Mouse (Mus musculus) limb, embryonic 11.5 days (tissue): Measurements from ENCODE around the gene Gm5965. TPM values are rescaled to one million over a fixed set of nuclear protein-coding genes. Genes with fewer than 3 reads are reported as not detected.

Experiments
- ATAC-seq: fragments of 200-750 bp; cut with Nextera tagmentation; 2 replicates; pipeline ENCODE4 v1.8.0; 2017; ENCODE audit warnings: low read depth; ENCODE audit not compliant: insufficient number of reproducible peaks, low FRiP score, low TSS enrichment
- DNase-seq: peaks from one replicate; pipeline ENCODE4 v3.0.0-alpha.2; 2015; ENCODE audit warnings: low spot score
- H3K27ac ChIP-seq: fragments of 300-500 bp; sonication (generic); replicated peaks from 2 replicates; pipeline ENCODE4 v1.5.1; 2014; ENCODE audit warnings: low read depth, mild to moderate bottlenecking, low read length
- H3K27me3 ChIP-seq: fragments of 300-500 bp; sonication (generic); 2 replicates; pipeline ENCODE4 v1.6.1; 2014; ENCODE audit warnings: mild to moderate bottlenecking, low read length, mixed read lengths; ENCODE audit not compliant: control insufficient read depth, insufficient read depth
- H3K36me3 ChIP-seq: fragments of 300-500 bp; sonication (generic); 2 replicates; pipeline ENCODE4 v1.6.1; 2014; ENCODE audit warnings: mild to moderate bottlenecking, low read length, moderate library complexity, mixed read lengths; ENCODE audit not compliant: control insufficient read depth, insufficient read depth
- H3K4me1 ChIP-seq: fragments of 300-500 bp; sonication (generic); 2 replicates; pipeline ENCODE4 v1.6.1; 2014; ENCODE audit warnings: low read length, mixed read lengths; ENCODE audit not compliant: control insufficient read depth, insufficient read depth
- H3K4me2 ChIP-seq: fragments of 300-500 bp; sonication (generic); 2 replicates; pipeline ENCODE4 v1.6.1; 2014; ENCODE audit warnings: low read depth, mild to moderate bottlenecking, moderate library complexity; ENCODE audit not compliant: severe bottlenecking
- H3K4me3 ChIP-seq: fragments of 300-500 bp; sonication (generic); 2 replicates; pipeline ENCODE4 v1.5.1; 2014; ENCODE audit warnings: low read depth, low read length
- H3K9ac ChIP-seq: fragments of 300-500 bp; sonication (generic); 2 replicates; pipeline ENCODE4 v1.6.1; 2014; ENCODE audit warnings: mild to moderate bottlenecking, low read length
- H3K9me3 ChIP-seq: fragments of 300-500 bp; sonication (generic); 2 replicates; pipeline ENCODE4 v1.6.1; 2016; ENCODE audit warnings: low read length; ENCODE audit not compliant: control insufficient read depth
- WGBS: fragments of 180-500 bp; shearing (Covaris S2); extraction: QIAGEN DNeasy Blood & Tissue Kit; methylation state at CpG from one replicate; pipeline ENCODE4 v1.1.7; 2014; 5-methylcytosine and 5-hydroxymethylcytosine counted together
- polyA plus RNA-seq: library from polyadenylated mRNA; unstranded; fragments of >200 nt; fragmentation: Nextera tagmentation; extraction: Ambion mirVana; gene quantifications from 2 replicates; pipeline ENCODE4 v1.2.1, GENCODE M21; 2014

The Gm5965 gene
- polyA plus RNA-seq, 1 experiment from 2014 or later, result not detected

- no peak overlapping the region for H3K4me3 ChIP-seq
- H3K4me2 ChIP-seq, result no peak overlapping the region
- no peaks in the 10 kb centered on the region for H3K27me3 ChIP-seq
- no peak overlapping the region for H3K9ac ChIP-seq
- H3K36me3 ChIP-seq, result no peaks in the 10 kb centered on the region
- H3K4me1 ChIP-seq, result no peaks in the 10 kb centered on the region
- no peaks in the 10 kb centered on the region for H3K9me3 ChIP-seq
- DNase-seq (no peak), ATAC-seq (no peak)
- H3K27ac ChIP-seq, result no peak overlapping the region
- 62% methylated on average over 2 of the region's 2 CpGs for WGBS
Measured at GRCm38 (mm10) chr16:88786786-88787185, 9.1 kb downstream of the Gm5965 start.

- ATAC-seq (no peak), DNase-seq (no peak)
- WGBS, result 72% methylated on average over 2 of the region's 2 CpGs
- Histone ChIP-seq H3K27ac (no peak within 1 kb of the TSS), H3K36me3 (no peaks in the 10 kb centered on the region), H3K9me3 (no peaks in the 10 kb centered on the region), H3K4me1 (no peaks in the 10 kb centered on the region), H3K27me3 (no peaks in the 10 kb centered on the region), H3K4me3 (no peak within 1 kb of the TSS), H3K4me2 (no peak within 1 kb of the TSS), H3K9ac (no peak within 1 kb of the TSS)
Measured at GRCm38 (mm10) chr16:88811827-88812226, 34.1 kb downstream of the Gm5965 start, which contains the start of gene Gm20741. Gm20741 (minus strand) TSS chr16:88812220.

DNA sequence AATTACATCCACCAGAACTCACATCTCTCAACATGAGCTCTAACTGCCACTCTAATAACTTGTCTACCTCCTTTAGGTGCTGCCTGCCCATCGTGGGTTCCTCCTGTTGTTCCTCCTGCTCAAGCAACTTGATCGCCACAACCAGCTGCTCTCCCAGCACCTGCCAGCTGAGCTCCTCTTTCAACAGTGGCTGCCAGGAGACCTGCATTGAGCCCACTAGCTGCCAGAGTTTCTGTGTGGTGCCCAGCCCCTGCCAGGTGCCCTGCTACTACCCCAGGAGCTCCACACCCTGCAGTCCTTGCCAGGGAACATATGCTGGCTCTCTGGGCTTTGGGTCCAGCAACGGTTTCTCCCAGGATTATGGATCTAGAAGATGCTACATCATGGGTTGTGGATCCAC is 42.4 kb downstream of the Gm5965 start, which contains the start of gene Krtap15:
Gene Krtap15 (plus strand): TSS at position 150 of the 400 bp plus-strand sequence.
- no peaks in the 10 kb centered on the region for H3K36me3 ChIP-seq
- DNase-seq (no peak), ATAC-seq (no peak)
- no peak within 1 kb of the TSS for H3K27ac ChIP-seq
- no peak within 1 kb of the TSS for H3K4me3 ChIP-seq
- no peaks in the 10 kb centered on the region for H3K4me1 ChIP-seq
- 88% methylated on average over 3 of the region's 3 CpGs for WGBS
- H3K9me3 ChIP-seq, result no peaks in the 10 kb centered on the region
- H3K27me3 ChIP-seq, result no peaks in the 10 kb centered on the region
- no peak within 1 kb of the TSS for H3K4me2 ChIP-seq
- no peak within 1 kb of the TSS for H3K9ac ChIP-seq

DNA sequence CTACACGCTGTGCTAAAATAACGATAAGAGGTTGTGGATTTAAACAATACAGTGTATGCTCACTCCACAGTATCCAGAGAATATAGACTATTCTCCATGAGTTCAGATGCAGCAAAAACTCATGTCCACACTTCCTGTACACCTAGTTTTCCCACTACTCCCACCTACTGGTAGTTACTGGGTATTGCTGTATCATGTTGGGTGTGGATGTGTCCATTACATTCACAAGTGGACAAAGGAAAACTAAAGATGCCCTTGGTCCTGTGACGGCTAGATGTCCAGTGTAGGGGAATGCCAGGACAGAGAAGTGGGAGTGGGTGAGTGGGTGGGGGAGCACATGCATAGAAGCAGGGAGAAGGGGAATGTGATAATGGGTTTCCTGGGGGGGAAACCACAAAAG is 46.0 kb downstream of the Gm5965 start:
- no peak overlapping the region for H3K9ac ChIP-seq
- DNase-seq, result no peak
- whole genome bisulfite sequencing, result 87% methylated on average over 3 of the region's 3 CpGs
- ATAC-seq, result 0 out of 2 replicates have a peak, but pooled peaks have one; percentile 31
- H3K27me3 ChIP-seq, result no peaks in the 10 kb centered on the region
- no peak overlapping the region for H3K27ac ChIP-seq
- H3K4me1 ChIP-seq, result no peaks in the 10 kb centered on the region
- H3K36me3 ChIP-seq, result no peaks in the 10 kb centered on the region
- no peak overlapping the region for H3K4me2 ChIP-seq
- no peaks in the 10 kb centered on the region for H3K9me3 ChIP-seq
- H3K4me3 ChIP-seq, result no peak overlapping the region

DNA sequence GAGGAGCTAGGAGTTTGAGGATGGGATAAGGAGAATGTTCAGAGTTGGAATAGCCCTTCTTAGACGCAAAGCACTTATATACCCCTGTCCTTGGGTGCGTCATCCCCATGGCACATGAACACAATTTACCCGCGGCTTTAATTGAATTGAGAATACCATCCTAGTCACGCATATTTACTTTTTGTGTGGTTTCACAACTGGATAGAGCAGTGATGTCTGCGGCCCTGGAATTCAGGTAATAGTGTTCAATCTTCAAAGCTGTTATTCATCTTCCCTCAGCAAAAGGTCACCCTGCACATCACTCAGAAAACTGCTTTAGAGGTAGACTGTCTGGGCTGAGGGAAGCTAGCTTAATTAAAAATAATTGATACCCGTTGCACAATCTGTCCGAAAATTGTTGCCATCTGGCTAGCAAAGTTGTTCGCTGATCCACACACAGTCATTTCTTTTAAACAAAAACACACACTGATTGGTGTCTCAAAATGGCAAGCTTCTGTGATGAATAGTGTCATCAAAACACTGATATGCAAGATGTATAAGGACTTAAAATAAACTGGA is 48.5 kb downstream of the Gm5965 start, which contains the start of gene Krtap14:
Gene Krtap14 (minus strand): TSS at position 51 of the 558 bp plus-strand sequence.
- Histone ChIP-seq H3K4me1 (no peaks in the 10 kb centered on the region), H3K9ac (no peak within 1 kb of the TSS), H3K36me3 (no peaks in the 10 kb centered on the region), H3K4me2 (no peak within 1 kb of the TSS), H3K27me3 (no peaks in the 10 kb centered on the region), H3K9me3 (no peaks in the 10 kb centered on the region), H3K27ac (no peak within 1 kb of the TSS), H3K4me3 (no peak within 1 kb of the TSS)
- 43% methylated on average over 9 of the region's 9 CpGs for WGBS
- no peak for ATAC-seq
- no peak for DNase-seq

DNA sequence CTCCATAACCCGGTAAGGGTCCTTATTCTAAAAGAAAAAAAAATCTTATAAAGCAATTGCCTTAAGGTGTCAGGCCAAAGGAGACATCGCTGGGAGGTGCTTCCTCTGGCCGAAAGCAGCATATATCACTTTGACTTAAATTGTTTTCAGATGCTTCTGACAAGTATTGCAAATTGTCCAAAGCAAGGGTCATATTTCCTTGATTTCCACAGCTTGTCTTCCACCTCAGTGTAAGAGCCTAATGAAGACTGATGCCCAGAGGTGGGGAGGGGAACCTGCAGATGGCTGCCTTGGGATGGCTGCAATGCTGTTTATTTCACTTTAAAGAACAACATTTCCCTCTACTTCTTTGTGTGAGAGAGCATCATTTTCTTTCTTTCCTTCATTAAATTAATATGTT is 49.3 kb downstream of the Gm5965 start:
- Histone ChIP-seq H3K27me3 (no peaks in the 10 kb centered on the region), H3K36me3 (no peaks in the 10 kb centered on the region), H3K9ac (no peak overlapping the region), H3K9me3 (no peaks in the 10 kb centered on the region), H3K4me2 (no peak overlapping the region), H3K27ac (no peak overlapping the region), H3K4me1 (no peaks in the 10 kb centered on the region), H3K4me3 (no peak overlapping the region)
- ATAC-seq (no peak), DNase-seq (peak; percentile 24)
- 11% methylated on average over 3 of the region's 3 CpGs for WGBS

Other genes starting within 250 kb of the Gm5965 start
- 1.6 and 2.1 TPM in 2 replicates for gene Cldn8, start 214.7 kb upstream of the Gm5965 start, polyA plus RNA-seq
- 0.11 TPM in 1 of 2 replicates, not detected in the other for gene Krtap24-1, start 165.6 kb upstream of the Gm5965 start, polyA plus RNA-seq
- not detected in 2 replicates for gene 2310079G19Rik, start 150.2 kb upstream of the Gm5965 start, polyA plus RNA-seq
- not detected in 2 replicates for gene Krtap26-1, start 130.1 kb upstream of the Gm5965 start, polyA plus RNA-seq
- gene Krtap27-1, start 106.2 kb upstream of the Gm5965 start, polyA plus RNA-seq, result not detected in 2 replicates
- gene 2310061N02Rik, start 69.9 kb upstream of the Gm5965 start, polyA plus RNA-seq, result not detected in 2 replicates
- not detected in 2 replicates for gene Krtap13-1, start 49.0 kb upstream of the Gm5965 start, polyA plus RNA-seq
- not detected in 2 replicates for gene Krtap13, start 26.3 kb upstream of the Gm5965 start, polyA plus RNA-seq
- gene 2310034C09Rik, start 19.0 kb upstream of the Gm5965 start, polyA plus RNA-seq, result not detected in 2 replicates
- not detected in 2 replicates for gene 2310057N15Rik, start 3.7 kb upstream of the Gm5965 start, polyA plus RNA-seq
- not detected in 2 replicates for gene Gm20741, start 34.3 kb downstream of the Gm5965 start, polyA plus RNA-seq
- 0.23 TPM in 1 of 2 replicates, not detected in the other for gene Krtap15, start 42.3 kb downstream of the Gm5965 start, polyA plus RNA-seq
- gene Krtap14, start 48.2 kb downstream of the Gm5965 start, polyA plus RNA-seq, result not detected in 2 replicates
- not detected in 2 replicates for gene Krtap19-1, start 91.5 kb downstream of the Gm5965 start, polyA plus RNA-seq
- not detected in 2 replicates for gene Krtap19-2, start 96.4 kb downstream of the Gm5965 start, polyA plus RNA-seq
- not detected in 2 replicates for gene Krtap19-3, start 100.1 kb downstream of the Gm5965 start, polyA plus RNA-seq
- not detected in 2 replicates for gene Krtap19-4, start 107.2 kb downstream of the Gm5965 start, polyA plus RNA-seq
- not detected in 2 replicates for gene Krtap19-5, start 118.6 kb downstream of the Gm5965 start, polyA plus RNA-seq
- not detected in 2 replicates for gene Krtap19-9b, start 154.4 kb downstream of the Gm5965 start, polyA plus RNA-seq
- not detected in 2 replicates for gene Krtap16-3, start 185.0 kb downstream of the Gm5965 start, polyA plus RNA-seq
- not detected in 2 replicates for gene Krtap22-2, start 232.9 kb downstream of the Gm5965 start, polyA plus RNA-seq
- not detected in 2 replicates for gene Gm10229, start 237.4 kb downstream of the Gm5965 start, polyA plus RNA-seq